Mouse (Mus musculus): ENCODE data around the gene Mypn.

DNA sequence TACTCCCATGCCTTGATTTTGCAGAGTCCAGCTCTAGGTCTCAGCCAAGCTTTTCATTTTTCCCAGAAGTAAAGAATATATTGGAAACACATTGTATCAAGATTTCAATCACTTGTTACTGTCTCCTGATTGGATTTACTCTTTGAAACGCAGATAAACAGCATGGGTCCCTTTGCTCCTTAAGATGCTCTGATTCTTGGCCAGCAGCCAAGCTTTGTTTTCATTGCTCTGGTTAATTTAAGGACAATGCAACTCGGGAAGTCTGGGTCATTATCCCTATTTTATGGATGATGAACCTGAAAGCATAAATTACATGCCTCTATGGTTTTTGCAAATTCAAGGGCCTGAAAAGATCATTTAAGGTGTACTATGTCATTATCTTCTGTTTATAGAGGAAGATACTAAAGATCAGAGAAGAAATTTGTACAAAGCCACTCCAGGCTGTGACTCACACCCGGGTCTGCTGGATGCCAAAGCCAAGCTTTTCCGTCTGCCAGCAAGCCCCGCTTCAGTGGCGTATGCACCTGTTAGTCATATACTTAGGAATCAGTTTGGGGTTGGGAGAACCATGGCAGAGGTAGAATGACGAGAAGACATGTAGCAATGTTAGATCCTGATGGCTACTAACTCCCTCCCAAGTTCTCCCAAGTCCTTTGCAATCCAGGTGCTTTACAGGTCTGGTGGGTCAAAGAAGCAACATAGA, 17.5 kb upstream of the Mypn start:
- TF ChIP-seq CTCF (IDR thresholded peaks at IDR 0.05; ENCODE audit: insufficient read depth, low read length) (no peak), POLR2A (IDR thresholded peaks at IDR 0.05; ENCODE audit: borderline replicate concordance, extremely low read depth, low read depth, low read length) (no peak)

Measured in lung, adult 2 months (tissue).